Mouse (Mus musculus) stomach, embryonic 15.5 days (tissue): ENCODE results near the gene Vasp. TPM values are rescaled to one million over a fixed set of nuclear protein-coding genes. Genes with fewer than 3 reads are reported as not detected.
A peak's percentile ranks its signal among the peaks of the same experiment; 100 is the strongest.

Experiments
- ATAC-seq: fragments of 200-750 bp; cut with Nextera tagmentation; 2 replicates; pipeline ENCODE4 v1.8.0; 2017; ENCODE audit warnings: low read depth, moderate number of reproducible peaks, moderate TSS enrichment; ENCODE audit not compliant: insufficient read depth, low FRiP score
- H3K27ac ChIP-seq: fragments of 300-500 bp; sonication (generic); 2 replicates; pipeline ENCODE4 v1.5.1; 2015; ENCODE audit warnings: mild to moderate bottlenecking, inconsistent platforms
- H3K27me3 ChIP-seq: fragments of 300-500 bp; sonication (generic); replicated peaks from 2 replicates; pipeline ENCODE4 v1.6.1; 2015; ENCODE audit warnings: inconsistent platforms
- H3K36me3 ChIP-seq: fragments of 300-500 bp; sonication (generic); 2 replicates; pipeline ENCODE4 v1.6.1; 2015; ENCODE audit warnings: inconsistent platforms
- H3K4me1 ChIP-seq: fragments of 300-500 bp; sonication (generic); 2 replicates; pipeline ENCODE4 v1.6.1; 2015; ENCODE audit warnings: inconsistent platforms
- H3K4me2 ChIP-seq: fragments of 300-500 bp; sonication (generic); 2 replicates; pipeline ENCODE4 v1.6.1; 2015; ENCODE audit warnings: mild to moderate bottlenecking, inconsistent platforms
- H3K4me3 ChIP-seq: fragments of 300-500 bp; sonication (generic); replicated peaks from 2 replicates; pipeline ENCODE4 v1.5.1; 2015; ENCODE audit warnings: inconsistent platforms
- H3K9ac ChIP-seq: fragments of 300-500 bp; sonication (generic); 2 replicates; pipeline ENCODE4 v1.6.1; 2015; ENCODE audit warnings: inconsistent platforms
- H3K9me3 ChIP-seq: fragments of 300-500 bp; sonication (generic); 2 replicates; pipeline ENCODE4 v1.6.1; 2016; ENCODE audit warnings: inconsistent platforms
- WGBS: fragments of 180-500 bp; shearing (Covaris S2); methylation state at CpG from one replicate; pipeline ENCODE4 v1.1.7; 2015; 5-methylcytosine and 5-hydroxymethylcytosine counted together
- polyA plus RNA-seq: library from polyadenylated mRNA; unstranded; fragments of >200 nt; fragmentation: Nextera tagmentation; extraction: Ambion mirVana; gene quantifications from 2 replicates; pipeline ENCODE4 v1.2.1, GENCODE M21; 2015

Gene Vasp
- polyA plus RNA-seq, 1 experiment from 2014 or later = 106 TPM

- 30% methylated on average over 5 of the region's 5 CpGs for WGBS
- no peaks in the 10 kb centered on the region for H3K9me3 ChIP-seq
- no peak for ATAC-seq
- H3K36me3 ChIP-seq = no peaks in the 10 kb centered on the region
- H3K4me3 ChIP-seq = peak overlapping the region; percentile 65
- H3K27me3 ChIP-seq = no peaks in the 10 kb centered on the region
- H3K4me1 ChIP-seq = peaks cover 16% of the 10 kb centered on the region; the same call in 1 of the 2 replicates
- H3K9ac ChIP-seq = peak overlapping the region; percentile 56; the same call in 1 of the 2 replicates
- peak overlapping the region; percentile 82; the same call in 1 of the 2 replicates for H3K27ac ChIP-seq
- peak overlapping the region; percentile 87 for H3K4me2 ChIP-seq
These were observed 42.2 kb downstream of the Vasp start for GRCm38 (mm10) chr7:19229404-19229803.

DNA sequence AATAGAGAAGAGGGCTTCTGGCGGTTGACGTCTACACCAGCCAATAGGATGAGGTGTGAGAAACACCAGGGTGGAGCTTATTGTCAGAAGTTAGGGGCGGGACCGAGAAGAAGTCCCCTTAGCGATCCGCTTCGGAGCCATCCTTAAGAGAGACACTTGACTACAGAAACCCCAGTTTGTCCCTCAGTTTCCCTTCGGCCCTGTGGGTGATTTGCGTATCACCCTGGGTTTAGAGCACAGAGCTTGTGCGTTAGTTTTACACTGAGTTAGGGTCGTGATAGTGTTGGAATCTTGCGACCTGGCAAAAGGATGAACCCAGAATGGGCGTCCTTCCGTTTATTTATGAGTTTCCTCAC is 42.8 kb downstream of the Vasp start:
- no peaks in the 10 kb centered on the region for H3K9me3 ChIP-seq
- H3K27ac ChIP-seq = peak overlapping the region; percentile 82
- H3K4me2 ChIP-seq = peak overlapping the region; percentile 87
- WGBS = 0% methylated on average over 14 of the region's 14 CpGs
- no peaks in the 10 kb centered on the region for H3K27me3 ChIP-seq
- no peak for ATAC-seq
- H3K9ac ChIP-seq = peak overlapping the region; percentile 56; the same call in 1 of the 2 replicates
- peaks cover 16% of the 10 kb centered on the region; the same call in 1 of the 2 replicates for H3K4me1 ChIP-seq
- H3K4me3 ChIP-seq = peak overlapping the region; percentile 65
- H3K36me3 ChIP-seq = no peaks in the 10 kb centered on the region

DNA sequence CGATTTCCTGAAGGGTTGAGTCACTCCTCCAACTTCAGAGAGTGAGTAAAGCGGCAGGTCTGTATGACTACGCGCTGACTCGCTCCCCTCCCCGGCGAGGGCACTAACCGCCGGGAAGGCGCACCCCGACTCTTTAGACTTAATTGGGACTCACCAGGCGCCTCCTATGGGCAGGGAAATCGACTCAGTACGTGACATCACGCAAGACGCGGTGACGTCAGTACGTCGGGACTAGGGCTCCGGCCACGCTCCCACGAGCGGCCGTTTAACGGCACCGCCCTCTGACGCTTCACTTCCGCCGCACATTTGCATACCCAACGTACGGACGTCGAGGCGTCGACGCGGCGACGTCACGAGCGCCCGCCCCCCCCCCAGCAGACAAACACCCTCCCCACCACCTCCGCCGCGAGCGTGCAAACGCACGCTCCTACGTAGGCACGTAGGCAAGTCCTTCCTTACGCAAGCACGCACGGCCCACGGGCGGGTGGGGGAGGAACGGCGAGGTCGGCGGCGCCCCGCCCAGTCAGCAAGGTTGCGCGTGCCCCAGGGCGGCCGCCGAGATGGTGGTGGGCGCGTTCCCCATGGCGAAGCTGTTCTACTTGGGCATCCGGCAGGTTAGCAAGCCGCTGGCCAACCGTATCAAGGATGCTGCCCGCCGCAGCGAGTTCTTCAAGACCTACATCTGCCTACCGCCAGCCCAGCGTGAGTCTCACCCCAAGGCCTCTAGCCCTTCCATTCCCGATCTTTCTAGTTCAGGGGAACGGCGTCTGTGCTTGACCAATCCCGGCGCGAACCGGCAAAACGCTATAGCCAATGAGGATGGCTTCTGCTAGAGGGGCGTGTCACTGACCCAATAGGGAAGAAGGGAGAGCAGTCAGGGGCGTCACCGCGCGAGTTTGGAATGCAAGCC is 43.5 kb downstream of the Vasp start, which contains the start of gene Opa3:
Gene Opa3 (plus strand): TSS at position 452 of the 910 bp plus-strand sequence.
- H3K36me3 ChIP-seq = no peaks in the 10 kb centered on the region
- H3K27ac ChIP-seq = peak within 1 kb of the TSS; percentile 99
- no peaks in the 10 kb centered on the region for H3K27me3 ChIP-seq
- H3K4me2 ChIP-seq = peak within 1 kb of the TSS; percentile 87
- ATAC-seq = peak; percentile 91
- H3K4me3 ChIP-seq = peak within 1 kb of the TSS; percentile 65
- H3K4me1 ChIP-seq = peaks cover 16% of the 10 kb centered on the region; the same call in 1 of the 2 replicates
- under 1% methylated on average over 91 of the region's 91 CpGs for WGBS
- peak within 1 kb of the TSS; percentile 60 for H3K9ac ChIP-seq
- no peaks in the 10 kb centered on the region for H3K9me3 ChIP-seq

DNA sequence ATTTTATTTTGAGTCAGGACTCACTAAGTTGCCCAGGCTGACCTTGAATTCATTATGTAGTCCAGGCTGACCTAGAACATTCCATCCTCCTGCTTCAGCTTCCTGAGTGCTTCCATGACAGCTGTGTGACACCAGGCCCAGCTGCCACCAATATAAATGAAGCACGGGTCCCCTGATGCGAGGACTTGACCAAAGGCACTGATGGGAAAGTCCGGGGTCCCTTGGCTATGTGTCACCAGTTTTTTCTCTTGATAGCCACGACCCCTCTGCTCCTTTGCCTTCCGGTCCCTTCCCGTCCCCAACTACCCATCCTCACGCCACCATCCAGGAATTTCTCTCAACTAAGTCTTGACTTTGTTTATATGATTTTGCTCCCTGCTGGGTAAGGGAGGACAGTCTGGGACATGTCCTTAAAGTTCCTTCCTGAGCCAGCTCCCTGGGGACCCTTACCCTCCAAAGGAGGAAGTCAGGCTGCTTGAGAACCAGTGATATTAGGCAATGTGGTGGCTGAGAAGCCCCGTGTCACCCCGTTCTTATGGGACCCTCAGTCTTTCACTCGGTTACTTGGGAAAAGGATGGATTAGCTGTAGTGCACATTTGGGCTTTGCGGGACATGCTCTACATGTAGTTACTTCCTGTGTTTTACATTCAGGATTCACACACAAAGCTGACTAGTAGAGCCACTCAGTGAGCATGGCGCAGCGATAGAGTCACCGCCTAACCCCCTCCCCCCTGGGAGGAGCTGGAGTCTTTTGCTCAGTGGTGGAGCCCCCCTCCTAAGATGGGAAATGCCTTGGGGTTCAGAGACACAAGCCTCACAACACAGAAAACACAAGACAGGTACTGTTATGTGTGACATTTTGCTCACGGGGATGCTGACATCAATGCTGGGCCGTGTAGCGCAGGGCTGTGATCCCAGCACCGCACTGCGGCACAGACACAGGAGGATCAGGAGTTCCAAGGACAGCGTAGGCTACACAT is 44.5 kb downstream of the Vasp start:
- H3K27me3 ChIP-seq = no peaks in the 10 kb centered on the region
- no peaks in the 10 kb centered on the region for H3K36me3 ChIP-seq
- H3K9me3 ChIP-seq = no peaks in the 10 kb centered on the region
- peaks cover 16% of the 10 kb centered on the region; the same call in 1 of the 2 replicates for H3K4me1 ChIP-seq
- H3K4me3 ChIP-seq = peak overlapping the region; percentile 65
- H3K4me2 ChIP-seq = peak overlapping the region; percentile 73
- WGBS = 12% methylated on average over 20 of the region's 20 CpGs
- peak overlapping the region; percentile 60; the same call in 1 of the 2 replicates for H3K9ac ChIP-seq
- ATAC-seq = no peak
- H3K27ac ChIP-seq = peak overlapping the region; percentile 99

- H3K36me3 ChIP-seq = no peaks in the 10 kb centered on the region
- no peak overlapping the region for H3K27ac ChIP-seq
- no peaks in the 10 kb centered on the region for H3K27me3 ChIP-seq
- H3K9me3 ChIP-seq = no peaks in the 10 kb centered on the region
- H3K9ac ChIP-seq = no peak overlapping the region
- H3K4me3 ChIP-seq = no peak overlapping the region
- no peak for ATAC-seq
- WGBS = 69% methylated on average over 4 of the region's 4 CpGs
- no peak overlapping the region for H3K4me2 ChIP-seq
- peaks cover 15% of the 10 kb centered on the region; the same call in 1 of the 2 replicates for H3K4me1 ChIP-seq
These were observed 46.7 kb downstream of the Vasp start for GRCm38 (mm10) chr7:19224933-19225332.

DNA sequence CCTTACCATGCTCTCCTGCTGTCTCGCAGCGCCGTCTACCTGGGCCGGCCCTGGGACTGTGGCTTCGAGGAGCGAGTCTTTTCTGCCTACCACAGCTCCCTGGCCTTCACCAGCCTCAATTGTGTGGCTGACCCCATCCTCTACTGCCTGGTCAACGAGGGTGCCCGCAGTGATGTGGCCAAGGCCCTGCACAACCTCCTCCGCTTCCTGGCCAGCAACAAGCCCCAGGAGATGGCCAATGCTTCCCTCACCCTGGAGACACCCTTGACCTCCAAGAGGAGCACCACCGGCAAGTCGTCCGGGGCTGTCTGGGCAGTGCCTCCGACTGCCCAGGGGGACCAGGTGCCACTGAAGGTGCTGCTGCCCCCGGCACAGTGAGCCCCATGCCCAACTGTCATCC is 48.7 kb downstream of the Vasp start:
- Histone ChIP-seq H3K4me1 (peaks cover 7% of the 10 kb centered on the region; the same call in 1 of the 2 replicates), H3K36me3 (no peaks in the 10 kb centered on the region), H3K27ac (no peak overlapping the region), H3K9ac (no peak overlapping the region), H3K4me3 (no peak overlapping the region), H3K27me3 (no peaks in the 10 kb centered on the region), H3K4me2 (no peak overlapping the region), H3K9me3 (no peaks in the 10 kb centered on the region)
- WGBS = 86% methylated on average over 14 of the region's 14 CpGs
- no peak for ATAC-seq

DNA sequence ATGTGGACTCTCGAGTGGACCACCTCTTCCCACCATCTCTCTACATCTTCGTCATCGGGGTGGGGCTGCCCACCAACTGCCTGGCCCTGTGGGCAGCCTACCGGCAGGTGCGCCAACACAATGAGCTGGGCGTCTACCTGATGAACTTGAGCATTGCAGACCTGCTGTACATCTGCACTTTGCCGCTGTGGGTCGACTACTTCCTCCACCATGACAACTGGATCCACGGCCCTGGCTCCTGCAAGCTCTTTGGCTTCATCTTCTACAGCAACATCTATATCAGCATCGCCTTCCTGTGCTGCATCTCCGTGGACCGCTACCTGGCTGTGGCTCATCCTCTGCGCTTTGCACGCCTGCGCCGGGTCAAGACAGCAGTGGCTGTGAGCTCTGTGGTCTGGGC is 49.4 kb downstream of the Vasp start:
- 92% methylated on average over 16 of the region's 16 CpGs for WGBS

GRCm38 (mm10) chr7:19220061-19220460 is 51.6 kb downstream of the Vasp start:
- Histone ChIP-seq H3K4me3 (no peak overlapping the region), H3K27me3 (no peaks in the 10 kb centered on the region), H3K9ac (no peak overlapping the region), H3K9me3 (no peaks in the 10 kb centered on the region), H3K4me1 (no peaks in the 10 kb centered on the region), H3K36me3 (no peaks in the 10 kb centered on the region), H3K4me2 (no peak overlapping the region), H3K27ac (no peak overlapping the region)
- WGBS = 67% methylated on average over 3 of the region's 3 CpGs
- ATAC-seq = no peak

More for the DNA sequence above, 49.4 kb downstream of the Vasp start:
- Histone ChIP-seq H3K4me3 (no peak overlapping the region), H3K27me3 (no peaks in the 10 kb centered on the region), H3K36me3 (no peaks in the 10 kb centered on the region), H3K9ac (no peak overlapping the region), H3K4me1 (peaks cover 7% of the 10 kb centered on the region; the same call in 1 of the 2 replicates), H3K27ac (no peak overlapping the region), H3K4me2 (no peak overlapping the region), H3K9me3 (no peaks in the 10 kb centered on the region)
- ATAC-seq = no peak

DNA sequence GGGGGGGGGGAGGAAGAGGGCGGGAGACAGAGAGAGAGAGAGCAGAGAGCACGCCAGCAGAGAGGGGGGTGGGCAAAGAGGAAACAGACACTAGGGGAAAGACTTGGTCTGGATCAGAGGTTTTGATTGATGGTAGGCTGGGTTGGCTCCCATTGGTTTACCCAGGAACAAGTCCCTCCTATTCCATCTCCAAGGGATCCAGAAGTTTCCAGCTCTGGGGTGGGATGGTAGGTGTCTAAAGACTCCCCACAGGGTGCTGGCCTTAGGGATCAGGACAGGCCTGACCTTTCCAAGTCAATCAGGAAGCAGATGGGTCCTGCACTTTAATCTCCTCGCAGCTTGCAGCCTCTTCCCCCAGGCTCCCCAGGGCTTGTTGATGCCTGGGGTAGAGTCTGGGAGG is 53.7 kb downstream of the Vasp start:
- H3K36me3 ChIP-seq = no peaks in the 10 kb centered on the region
- no peaks in the 10 kb centered on the region for H3K9me3 ChIP-seq
- ATAC-seq = no peak
- H3K27ac ChIP-seq = no peak overlapping the region
- WGBS = 0% methylated on average over 1 of the region's 3 CpGs
- no peak overlapping the region for H3K9ac ChIP-seq
- no peaks in the 10 kb centered on the region for H3K27me3 ChIP-seq
- no peak overlapping the region for H3K4me2 ChIP-seq
- no peaks in the 10 kb centered on the region for H3K4me1 ChIP-seq
- H3K4me3 ChIP-seq = no peak overlapping the region

- Histone ChIP-seq H3K9me3 (no peaks in the 10 kb centered on the region), H3K27ac (no peak overlapping the region), H3K27me3 (no peaks in the 10 kb centered on the region), H3K36me3 (no peaks in the 10 kb centered on the region), H3K4me2 (no peak overlapping the region), H3K4me3 (no peak overlapping the region), H3K9ac (no peak overlapping the region), H3K4me1 (no peaks in the 10 kb centered on the region)
- ATAC-seq = no peak
- WGBS = 48% methylated on average over 5 of the region's 5 CpGs
These were observed 54.1 kb downstream of the Vasp start for GRCm38 (mm10) chr7:19217492-19217891.

DNA sequence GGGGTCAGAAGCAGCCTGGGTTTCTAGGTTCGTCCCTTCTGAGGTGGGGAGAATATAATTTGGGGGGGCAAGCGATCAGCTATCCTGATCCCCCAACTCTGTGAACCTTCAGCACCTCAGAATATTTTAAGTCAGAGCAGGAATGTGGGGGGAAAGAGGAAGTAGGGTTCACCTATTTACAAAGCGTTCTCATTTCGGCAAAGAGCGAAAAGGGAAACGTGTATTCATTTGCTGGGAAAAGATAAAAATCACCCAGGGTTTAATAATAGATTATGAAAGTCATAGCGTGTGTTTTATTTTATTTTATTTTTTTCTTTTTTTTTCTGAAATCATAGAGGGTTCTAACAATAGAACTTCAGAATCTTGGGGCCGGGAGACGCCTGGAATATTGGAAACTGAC is 56.7 kb downstream of the Vasp start:
- Histone ChIP-seq H3K27ac (no peak overlapping the region), H3K9me3 (no peaks in the 10 kb centered on the region), H3K9ac (no peak overlapping the region), H3K36me3 (no peaks in the 10 kb centered on the region), H3K4me1 (peaks cover 4% of the 10 kb centered on the region; the same call in 1 of the 2 replicates), H3K4me3 (no peak overlapping the region), H3K27me3 (no peaks in the 10 kb centered on the region), H3K4me2 (no peak overlapping the region)
- 57% methylated on average over 9 of the region's 9 CpGs for WGBS
- ATAC-seq = no peak
